Mouse (Mus musculus) ES-E14 (cell line): ENCODE results near the gene Emc6. TPM values are rescaled to one million over a fixed set of nuclear protein-coding genes. Genes with fewer than 3 reads are reported as not detected.
A peak's percentile ranks its signal among the peaks of the same experiment; 100 is the strongest.

ENCODE experiments used
- DNase-seq: peaks from one replicate; pipeline ENCODE4 v3.0.0-alpha.2; 2013; ENCODE audit warnings: low read depth, low spot score
- H3K27ac ChIP-seq: 2 replicates; pipeline ENCODE4 v1.5.1; 2012; ENCODE audit warnings: low read depth, mild to moderate bottlenecking, low read length, moderate library complexity, mixed read lengths; ENCODE audit not compliant: poor library complexity, insufficient read depth, severe bottlenecking
- H3K36me3 ChIP-seq: 2 replicates; pipeline ENCODE4 v1.6.1; 2012; ENCODE audit warnings: mild to moderate bottlenecking, low read length, moderate library complexity, mixed read lengths; ENCODE audit not compliant: control insufficient read depth, poor library complexity, insufficient read depth, severe bottlenecking
- H3K4me1 ChIP-seq, 2 experiments: fragments of 150-350 bp in 1 of 2; sonication (generic) in 1 of 2; 2 replicates each; pipeline ENCODE4 v1.6.1; 2012; ENCODE audit warnings: low read length in 2 of 2, mild to moderate bottlenecking in 1 of 2, mixed read lengths in 1 of 2; ENCODE audit not compliant: control insufficient read depth in 2 of 2, insufficient read depth in 2 of 2, poor library complexity in 1 of 2
- H3K4me3 ChIP-seq, 2 experiments: fragments of 150-350 bp in 1 of 2; sonication (generic) in 1 of 2; 2 replicates each; pipeline ENCODE4 v1.5.1; 2012; ENCODE audit warnings: low read length in 2 of 2, low read depth in 1 of 2, mild to moderate bottlenecking in 1 of 2, mixed read lengths in 1 of 2; ENCODE audit not compliant: insufficient read depth in 1 of 2, poor library complexity in 1 of 2, severe bottlenecking in 1 of 2
- H3K9ac ChIP-seq: 2 replicates; pipeline ENCODE4 v1.6.1; 2012; ENCODE audit warnings: low read depth, mild to moderate bottlenecking, low read length, mixed read lengths; ENCODE audit not compliant: poor library complexity, insufficient read depth, severe bottlenecking
- H3K9me3 ChIP-seq: fragments of 150-350 bp; sonication (generic); 2 replicates; pipeline ENCODE4 v1.6.1; 2012; ENCODE audit warnings: low read depth, mild to moderate bottlenecking, low read length; ENCODE audit not compliant: control insufficient read depth, insufficient read depth
- CHD2 ChIP-seq: IDR thresholded peaks from 2 replicates; pipeline ENCODE4 v1.6.1; 2014; ENCODE audit warnings: mild to moderate bottlenecking, low read depth, low read length, inconsistent platforms
- HCFC1 ChIP-seq: IDR thresholded peaks from 2 replicates; pipeline ENCODE4 v1.6.1; 2012; ENCODE audit warnings: low read length, inconsistent platforms, borderline replicate concordance; ENCODE audit not compliant: insufficient read depth
- MAFK ChIP-seq: IDR thresholded peaks from 2 replicates; pipeline ENCODE4 v1.6.1; 2014; ENCODE audit warnings: mild to moderate bottlenecking, low read depth, low read length, inconsistent platforms; ENCODE audit not compliant: insufficient read depth
- ZC3H11A ChIP-seq: IDR thresholded peaks from 2 replicates; pipeline ENCODE4 v1.6.1; 2012; ENCODE audit warnings: low read depth, mild to moderate bottlenecking, inconsistent platforms, low read length, borderline replicate concordance
- ZNF384 ChIP-seq: IDR thresholded peaks from 2 replicates; pipeline ENCODE4 v1.6.1; 2012; ENCODE audit warnings: low read depth, low read length, inconsistent platforms
- in situ Hi-C, 2 experiments: fragments of 600-800 bp; cut with MboI; formaldehyde crosslinking; loops; one replicate each; pipeline ENCODE4 v1.15.1; 2025; ENCODE audit warnings: low sequenced_read_pairs in 2 of 2, inconsistent platforms in 1 of 2; ENCODE audit not compliant: unreplicated experiment in 2 of 2
- total RNA-seq: library from RNA; depleted of rRNA; stranded (reverse); fragments of 300-350 nt; gene quantifications from 2 replicates; pipeline ENCODE4 v1.2.3, GENCODE M21; 2012

Emc6 gene
- total RNA-seq, 1 experiment, result 95.4 TPM

DNA sequence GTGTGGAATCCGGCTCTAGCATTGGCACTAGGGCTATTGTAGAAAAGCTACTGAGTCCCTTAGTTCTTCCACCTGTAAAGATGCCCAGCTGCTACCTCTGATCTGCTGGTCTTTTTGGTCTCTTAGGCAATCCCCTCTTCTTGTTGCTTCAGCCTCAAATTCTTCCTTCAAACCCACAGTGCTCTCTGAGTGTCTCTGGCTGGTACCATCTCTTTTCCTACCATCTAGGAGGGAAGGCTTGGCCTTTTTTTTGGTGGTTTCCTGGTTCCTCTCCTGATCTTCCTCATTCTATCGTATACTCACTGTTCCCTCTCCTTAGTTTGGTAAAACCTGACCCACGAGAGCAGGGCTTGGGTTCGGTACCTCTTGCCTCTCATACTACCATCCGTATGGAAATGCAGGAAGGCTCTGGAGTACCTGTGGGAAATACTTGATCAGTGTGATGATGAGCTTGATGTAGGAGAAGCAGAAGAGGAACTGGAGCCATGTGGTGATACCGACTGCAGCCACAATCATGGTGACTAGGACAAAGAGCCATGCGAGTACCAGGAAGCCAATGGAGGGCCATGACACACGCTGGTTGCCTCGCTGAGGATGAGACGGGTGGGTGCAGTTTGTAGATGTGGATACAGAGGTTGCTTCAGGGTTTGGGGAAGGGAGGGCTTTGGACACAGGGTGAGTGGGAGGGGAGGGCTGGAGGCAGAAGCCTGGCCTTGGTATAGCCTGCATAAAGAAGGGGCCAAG, 9.2 kb upstream of the Emc6 start:
- H3K9ac ChIP-seq, result no peak overlapping the region
- H3K4me3 ChIP-seq, result no peak overlapping the region
- TF ChIP-seq ZC3H11A (no peak), ZNF384 (no peak), CHD2 (no peak), HCFC1 (no peak), MAFK (no peak)
- DNase-seq, result no peak
- in situ Hi-C loops, result no loop called here
- peaks cover 9% of the 10 kb centered on the region for H3K36me3 ChIP-seq
- no peaks in the 10 kb centered on the region for H3K4me1 ChIP-seq
- no peaks in the 10 kb centered on the region for H3K9me3 ChIP-seq
- no peak overlapping the region for H3K27ac ChIP-seq

DNA sequence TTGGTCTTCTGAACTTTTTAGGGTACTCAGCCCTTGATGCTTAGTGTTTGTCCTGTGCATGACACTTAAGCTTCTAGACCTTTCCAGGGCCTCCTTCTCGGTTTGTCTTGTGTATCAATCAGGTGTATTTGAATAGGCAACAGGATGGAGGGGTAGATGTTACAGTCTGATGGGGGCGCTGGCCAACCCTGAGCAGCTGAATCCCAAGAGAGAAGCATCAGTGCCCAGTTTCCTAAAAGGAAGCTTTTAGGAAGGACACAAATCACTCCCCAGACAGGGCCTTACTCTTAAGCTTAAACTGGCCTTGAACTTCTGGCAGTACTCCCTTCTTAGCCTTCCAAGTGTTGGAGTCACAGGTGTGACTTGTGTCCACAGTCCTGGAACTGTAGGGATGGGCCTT, 1.1 kb upstream of the Emc6 start:
- Histone ChIP-seq H3K27ac (no peak overlapping the region), H3K9me3 (no peaks in the 10 kb centered on the region), H3K9ac (peak overlapping the region; percentile 39), H3K36me3 (peaks cover 2% of the 10 kb centered on the region), H3K4me1 (peaks cover 0 to 5% of the 10 kb centered on the region in 2 experiments; a peak in 1 of 4 replicates), H3K4me3 (peak overlapping the region; percentile 75 to 82; a peak in 3 of 4 replicates)
- TF ChIP-seq CHD2, result no peak
- TF ChIP-seq HCFC1, result no peak
- TF ChIP-seq ZC3H11A, result no peak
- TF ChIP-seq MAFK, result no peak
- no peak for TF ChIP-seq ZNF384
- in situ Hi-C loops, result no loop called here
- no peak for DNase-seq

DNA sequence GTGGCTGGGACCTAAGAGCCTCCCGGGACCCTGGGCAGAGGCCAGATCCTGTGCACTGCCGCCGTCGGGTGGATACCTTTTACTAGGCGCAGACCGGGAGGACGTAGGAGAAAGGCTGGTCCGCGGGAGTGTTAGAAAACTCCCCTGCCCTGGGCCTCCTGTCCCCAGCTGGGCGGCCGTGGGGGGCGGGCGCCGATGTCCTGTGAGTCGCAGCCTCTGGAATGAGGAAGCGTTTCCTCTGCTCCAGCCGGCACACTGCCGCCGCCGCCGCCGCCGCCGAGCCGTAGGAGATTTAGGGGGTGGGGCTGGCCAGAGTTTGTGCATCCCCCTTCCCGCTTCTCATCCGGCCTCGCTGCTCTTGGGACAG, 655 bp upstream of the Emc6 start:
- in situ Hi-C loops, result no loop called here

DNA sequence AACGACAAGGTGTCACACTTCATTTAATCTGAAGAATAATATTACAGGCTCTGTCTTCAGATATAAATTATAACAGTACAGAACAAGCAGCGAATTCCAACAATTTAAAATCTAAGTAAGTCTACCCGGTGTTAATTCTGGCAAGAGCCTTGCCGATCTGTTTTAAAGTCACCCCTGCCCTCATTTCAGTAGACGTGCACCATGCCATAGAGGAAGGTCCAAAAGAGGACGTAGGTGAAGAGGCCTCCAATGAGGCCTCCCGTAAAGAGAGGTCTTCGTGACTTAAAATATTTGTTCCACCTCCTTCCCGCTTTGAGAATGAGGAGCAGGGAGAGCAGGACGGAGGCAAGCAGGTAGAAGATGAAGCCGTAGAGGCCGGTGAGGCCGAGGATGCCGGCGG, 651 bp downstream of the Emc6 start:
- no peaks in the 10 kb centered on the region for H3K9me3 ChIP-seq
- TF ChIP-seq ZC3H11A (no peak), CHD2 (no peak), HCFC1 (no peak), ZNF384 (no peak), MAFK (no peak)
- peak overlapping the region; percentile 97 to 100 for H3K4me3 ChIP-seq
- peak overlapping the region; percentile 91 for H3K9ac ChIP-seq
- DNase-seq, result no peak
- in situ Hi-C loops, result no loop called here
- peaks cover 5% of the 10 kb centered on the region for H3K36me3 ChIP-seq
- no peak overlapping the region for H3K27ac ChIP-seq
- H3K4me1 ChIP-seq, result peaks cover 0 to 5% of the 10 kb centered on the region in 2 experiments; a peak in 2 of 4 replicates

More for the DNA sequence above, 655 bp upstream of the Emc6 start:
- Histone ChIP-seq H3K4me3 (peak overlapping the region; percentile 75 to 82), H3K9ac (peak overlapping the region; percentile 39), H3K4me1 (peaks cover 0 to 5% of the 10 kb centered on the region in 2 experiments; a peak in 1 of 4 replicates), H3K9me3 (no peaks in the 10 kb centered on the region), H3K27ac (no peak overlapping the region; the same call in 1 of the 2 replicates), H3K36me3 (peaks cover 2% of the 10 kb centered on the region)
- no peak for TF ChIP-seq ZC3H11A
- TF ChIP-seq MAFK, result no peak
- no peak for TF ChIP-seq ZNF384
- no peak for TF ChIP-seq CHD2
- TF ChIP-seq HCFC1, result no peak
- no peak for DNase-seq
